10 mouse cellular contexts compared by ENCODE assay signal in the genomic region with DNA sequence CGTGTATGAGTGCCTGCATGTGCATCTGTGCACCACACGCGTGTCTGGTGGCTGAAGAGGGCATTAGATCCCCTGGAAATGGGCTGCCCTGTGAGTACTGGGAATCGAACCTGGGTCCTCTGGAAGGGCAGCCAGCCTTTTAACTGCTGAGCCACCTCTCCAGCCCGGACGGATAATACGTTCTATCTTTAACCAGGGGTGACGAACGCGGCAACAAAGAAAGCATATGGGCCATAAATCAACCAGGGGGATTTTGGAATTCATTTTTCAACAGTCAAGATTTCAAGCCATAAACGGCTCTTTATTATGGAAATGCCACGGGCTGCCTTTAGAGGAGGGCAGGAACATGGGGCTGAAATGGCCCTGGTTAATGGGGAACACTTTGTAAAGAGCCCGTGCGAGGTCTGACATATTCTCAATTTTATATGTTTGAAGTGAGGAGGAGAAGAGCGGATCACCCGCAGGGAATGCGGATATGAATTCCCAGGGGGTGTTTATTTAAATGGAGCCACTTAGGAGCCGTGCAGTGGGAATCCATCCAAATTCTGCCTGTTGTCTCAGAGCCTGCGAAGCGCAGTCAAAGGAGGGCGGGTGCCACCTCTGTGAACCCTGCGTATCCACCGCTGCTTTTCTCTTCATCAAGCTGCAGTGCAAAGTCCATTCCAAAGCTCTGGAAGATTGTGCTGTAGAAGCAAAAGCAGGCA.
DNase-seq lines count a peak whose midpoint lies in the region; ATAC-seq lines count a peak whose summit lies in the region.
"Had no signal": no experiment of that assay in that cellular context is flagged by ENCODE, and none has a peak within 500 bp of the region (broad histone marks: within the 10 kb centered on the region; RNA-seq: fewer than 3 reads in every experiment).

No protein-coding gene starts in this region.

- peak overlapping the region; percentile 2; the same call in 1 of the 2 replicates for H3K9ac ChIP-seq in hindbrain, embryonic 15.5 days
- H3K9ac ChIP-seq in limb, embryonic 13.5 days = peak overlapping the region; percentile 35; the same call in 1 of the 2 replicates
- H3K9ac ChIP-seq in stomach, embryonic 15.5 days = no peak overlapping the region
- H3K9ac ChIP-seq: embryonic facial prominence, embryonic 15.5 days had no signal

- 19% methylated on average over 23 of the region's 23 CpGs for WGBS in hindbrain, embryonic 15.5 days
- WGBS in limb, embryonic 13.5 days = 55% methylated on average over 23 of the region's 23 CpGs
- WGBS in stomach, embryonic 15.5 days = 32% methylated on average over 23 of the region's 23 CpGs

- peaks cover 17% of the 10 kb centered on the region for H3K4me1 ChIP-seq in hindbrain, embryonic 15.5 days (replicated peaks)
- H3K4me1 ChIP-seq in limb, embryonic 13.5 days = peaks cover 16% of the 10 kb centered on the region
- peaks cover 10% of the 10 kb centered on the region; the same call in 1 of the 2 replicates for H3K4me1 ChIP-seq in stomach, embryonic 15.5 days

- no peaks in the 10 kb centered on the region for H3K36me3 ChIP-seq in hindbrain, embryonic 15.5 days
- H3K36me3 ChIP-seq in limb, embryonic 13.5 days = no peaks in the 10 kb centered on the region
- no peaks in the 10 kb centered on the region for H3K36me3 ChIP-seq in stomach, embryonic 15.5 days
- H3K36me3 ChIP-seq: embryonic facial prominence, embryonic 15.5 days had no signal

- no peaks in the 10 kb centered on the region for H3K9me3 ChIP-seq in hindbrain, embryonic 15.5 days
- no peaks in the 10 kb centered on the region for H3K9me3 ChIP-seq in limb, embryonic 13.5 days
- H3K9me3 ChIP-seq in stomach, embryonic 15.5 days = no peaks in the 10 kb centered on the region
- H3K9me3 ChIP-seq: embryonic facial prominence, embryonic 15.5 days had no signal

- peak; percentile 43 for DNase-seq in retina, postnatal 1 day
- DNase-seq in retina, embryonic 14.5 days (ENCODE audit: low spot score) = no peak
- DNase-seq in thymus, postnatal 36 days = no peak
- no peak for DNase-seq in B cell, adult 2 months

- H3K27ac ChIP-seq in hindbrain, embryonic 15.5 days (replicated peaks) = 0 out of 2 replicates have a peak overlapping the region, but pooled peaks have one; percentile 10
- no peak overlapping the region; the same call in 1 of the 2 replicates for H3K27ac ChIP-seq in limb, embryonic 13.5 days
- peak overlapping the region; percentile 54 for H3K27ac ChIP-seq in stomach, embryonic 15.5 days
- H3K27ac ChIP-seq: embryonic facial prominence, embryonic 15.5 days had no signal

- 0 out of 2 replicates have a peak, but pooled peaks have one; percentile 19 for ATAC-seq in hindbrain, embryonic 15.5 days (ENCODE audit: low FRiP score, low read depth)
- ATAC-seq in limb, embryonic 13.5 days (ENCODE audit: low FRiP score, low read depth) = no peak
- ATAC-seq in stomach, embryonic 15.5 days (ENCODE audit: insufficient read depth, low FRiP score, low read depth) = peak; percentile 65; the same call in 1 of the 2 replicates
- ATAC-seq in monocyte, adult 5-6 weeks (replicated peaks; ENCODE audit: insufficient number of reproducible peaks, low FRiP score, low TSS enrichment, poor library complexity, severe bottlenecking) = no peak
- ATAC-seq: Patski had no signal

- no peak overlapping the region for H3K4me3 ChIP-seq in hindbrain, embryonic 15.5 days
- H3K4me3 ChIP-seq in limb, embryonic 13.5 days = no peak overlapping the region
- H3K4me3 ChIP-seq in stomach, embryonic 15.5 days (replicated peaks) = no peak overlapping the region
- H3K4me3 ChIP-seq: embryonic facial prominence, embryonic 15.5 days had no signal

- H3K27me3 ChIP-seq in hindbrain, embryonic 15.5 days = 0 out of 2 replicates have a peak, but pooled peaks cover 5% of the 10 kb centered on the region
- no peaks in the 10 kb centered on the region for H3K27me3 ChIP-seq in limb, embryonic 13.5 days
- no peaks in the 10 kb centered on the region for H3K27me3 ChIP-seq in stomach, embryonic 15.5 days (replicated peaks)
- H3K27me3 ChIP-seq: embryonic facial prominence, embryonic 15.5 days had no signal

- H3K4me2 ChIP-seq in hindbrain, embryonic 15.5 days = 0 out of 2 replicates have a peak overlapping the region, but pooled peaks have one; percentile 13
- H3K4me2 ChIP-seq in limb, embryonic 13.5 days (replicated peaks) = no peak overlapping the region
- peak overlapping the region; percentile 24; the same call in 1 of the 2 replicates for H3K4me2 ChIP-seq in stomach, embryonic 15.5 days
- H3K4me2 ChIP-seq: embryonic facial prominence, embryonic 15.5 days had no signal

Comparison
In these comparisons a context has a peak if more than half of its experiments do, and no peak if none do; other contexts are left out.
1. ATAC-seq: peak in hindbrain, embryonic 15.5 days (single experiment) and stomach, embryonic 15.5 days (single experiment); none in limb, embryonic 13.5 days (single experiment) and monocyte, adult 5-6 weeks (single experiment).